In the genomic region with DNA sequence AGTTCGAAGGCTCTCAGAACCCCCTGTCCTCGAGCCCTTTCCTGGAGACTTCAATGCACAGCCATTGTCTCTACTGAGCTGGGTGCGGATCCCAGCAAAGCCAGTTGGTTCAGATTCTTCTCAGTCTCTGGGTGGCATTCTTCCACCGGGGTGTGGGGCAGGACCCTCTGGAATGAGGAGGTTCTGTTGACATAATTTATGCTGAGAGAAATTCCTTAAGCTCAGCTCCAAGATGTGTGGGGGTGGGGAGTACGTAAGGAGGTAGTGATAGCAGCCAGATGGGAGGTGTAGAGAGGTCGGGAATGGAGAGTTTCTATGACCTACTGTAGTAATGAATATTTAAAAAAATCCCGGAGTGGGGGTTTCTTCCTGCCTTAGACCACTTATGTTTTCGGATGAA, we compare ENCODE assay signal across 21 mouse cellular contexts.
A peak's percentile ranks its signal among the peaks of the same experiment; 100 is the strongest.
DNase-seq lines count a peak whose midpoint lies in the region; ATAC-seq and TF ChIP-seq lines count a peak whose summit lies in the region.
"Had no signal": no experiment of that assay in that cellular context is flagged by ENCODE, and none has a peak within 500 bp of the region (broad histone marks: within the 10 kb centered on the region; RNA-seq: fewer than 3 reads in every experiment).

No protein-coding gene starts in this region.

- WGBS in heart, embryonic 10.5 days: 38% methylated on average over 8 of the region's 8 CpGs
- 43% methylated on average over 8 of the region's 8 CpGs for WGBS in embryonic facial prominence, embryonic 11.5 days

- ATAC-seq in embryonic facial prominence, embryonic 11.5 days (replicated peaks; ENCODE audit: insufficient number of reproducible peaks, low FRiP score, low TSS enrichment, low read depth): no peak
- ATAC-seq: forebrain, postnatal 0 days; hindbrain, embryonic 16.5 days had no signal

- TF ChIP-seq CTCF in ES-Bruce4 (IDR thresholded peaks at IDR 0.05; ENCODE audit: low read depth, low read length): no peak

- H3K4me3 ChIP-seq in heart, embryonic 10.5 days: no peak overlapping the region
- no peak overlapping the region for H3K4me3 ChIP-seq in ES-Bruce4 (ENCODE audit: low read depth, low read length)
- H3K4me3 ChIP-seq in embryonic facial prominence, embryonic 11.5 days (ENCODE audit: low read depth, low read length): no peak overlapping the region
- H3K4me3 ChIP-seq: layer of hippocampus, adult 2 months; neural tube, embryonic 12.5 days had no signal

- no peak for TF ChIP-seq POLR2A in ES-Bruce4 (IDR thresholded peaks at IDR 0.05; ENCODE audit: insufficient read depth, low read length)

- H3K9me3 ChIP-seq in heart, embryonic 10.5 days: no peaks in the 10 kb centered on the region
- no peaks in the 10 kb centered on the region for H3K9me3 ChIP-seq in ES-Bruce4 (replicated peaks; ENCODE audit: control insufficient read depth, insufficient read depth, low read length, poor library complexity, severe bottlenecking)
- no peaks in the 10 kb centered on the region for H3K9me3 ChIP-seq in embryonic facial prominence, embryonic 11.5 days (replicated peaks; ENCODE audit: control insufficient read depth, low read length)
- H3K9me3 ChIP-seq: G1E; neural tube, embryonic 12.5 days had no signal

- H3K27ac ChIP-seq in heart, embryonic 10.5 days: 0 out of 2 replicates have a peak overlapping the region, but pooled peaks have one; percentile 53
- H3K27ac ChIP-seq in ES-Bruce4 (ENCODE audit: insufficient read depth, low read length): peak overlapping the region; percentile 93
- H3K27ac ChIP-seq in embryonic facial prominence, embryonic 11.5 days (replicated peaks; ENCODE audit: low read depth, low read length): no peak overlapping the region
- H3K27ac ChIP-seq: layer of hippocampus, adult 2 months; macrophage; neural tube, embryonic 12.5 days had no signal

- H3K4me1 ChIP-seq in heart, embryonic 10.5 days: peaks cover 30% of the 10 kb centered on the region
- H3K4me1 ChIP-seq in ES-Bruce4 (ENCODE audit: control insufficient read depth, insufficient read depth, low read length): peaks cover 15% of the 10 kb centered on the region
- H3K4me1 ChIP-seq in embryonic facial prominence, embryonic 11.5 days (ENCODE audit: control insufficient read depth, insufficient read depth, low read length): no peaks in the 10 kb centered on the region

- DNase-seq in heart, embryonic 10.5 days (ENCODE audit: low spot score): no peak
- no peak for DNase-seq in heart, postnatal 4 days
- peak; percentile 33 for DNase-seq in embryonic facial prominence, embryonic 11.5 days (ENCODE audit: low spot score)
- DNase-seq in lung, postnatal 14 days: peak; percentile 12
- no peak for DNase-seq in Muller cell, postnatal 12 days (ENCODE audit: inconsistent ontology term)
- DNase-seq in left cerebral cortex, postnatal 4 days: no peak
- no peak for DNase-seq in thymus, adult 18-20 months
- DNase-seq: adrenal gland, postnatal 10 days; cerebellum, adult 8-10 months; forebrain, postnatal 0 days; gastrocnemius, postnatal 10 days; heart, postnatal 14 days; kidney, adult 18-20 months; midbrain, embryonic 14.5 days; right cerebral cortex, postnatal 25 days had no signal

- intact Hi-C loops in left cerebral cortex, postnatal 4 days (cut with DNase I): no loop called here

- no peak overlapping the region for H3K4me2 ChIP-seq in embryonic facial prominence, embryonic 11.5 days (ENCODE audit: low read depth, low read length)
- H3K4me2 ChIP-seq: neural tube, embryonic 12.5 days had no signal

- peak; percentile 95 for TF ChIP-seq EP300 in ES-Bruce4 (IDR thresholded peaks at IDR 0.05; ENCODE audit: insufficient read depth, low read depth, low read length)

- no peaks in the 10 kb centered on the region for H3K27me3 ChIP-seq in heart, embryonic 10.5 days (ENCODE audit: insufficient read depth, poor library complexity, severe bottlenecking)
- no peaks in the 10 kb centered on the region for H3K27me3 ChIP-seq in ES-Bruce4 (ENCODE audit: control insufficient read depth, insufficient read depth, low read length, poor library complexity, severe bottlenecking)
- H3K27me3 ChIP-seq in embryonic facial prominence, embryonic 11.5 days (ENCODE audit: control insufficient read depth, insufficient read depth, low read length): no peaks in the 10 kb centered on the region
- H3K27me3 ChIP-seq: neural tube, embryonic 12.5 days had no signal

- H3K9ac ChIP-seq in ES-Bruce4 (ENCODE audit: low read depth, poor library complexity, severe bottlenecking): peak overlapping the region; percentile 57; the same call in 1 of the 2 replicates
- no peak overlapping the region for H3K9ac ChIP-seq in embryonic facial prominence, embryonic 11.5 days (replicated peaks; ENCODE audit: low read length)
- H3K9ac ChIP-seq: forebrain, postnatal 0 days; neural tube, embryonic 12.5 days had no signal

- no peaks in the 10 kb centered on the region for H3K36me3 ChIP-seq in heart, embryonic 10.5 days
- H3K36me3 ChIP-seq in ES-Bruce4 (ENCODE audit: control insufficient read depth, insufficient read depth, low read length, poor library complexity, severe bottlenecking): no peaks in the 10 kb centered on the region
- no peaks in the 10 kb centered on the region for H3K36me3 ChIP-seq in embryonic facial prominence, embryonic 11.5 days (replicated peaks; ENCODE audit: control insufficient read depth, insufficient read depth, low read depth, low read length)
- H3K36me3 ChIP-seq: G1E; neural tube, embryonic 12.5 days had no signal

Comparison
In these comparisons a context has a peak if more than half of its experiments do, and no peak if none do; other contexts are left out.
1. DNase-seq: peak in embryonic facial prominence, embryonic 11.5 days (single experiment) and lung, postnatal 14 days (single experiment); none in heart, embryonic 10.5 days (single experiment), heart, postnatal 4 days (single experiment), Muller cell, postnatal 12 days (single experiment), left cerebral cortex, postnatal 4 days (single experiment) and thymus, adult 18-20 months (0 of 2).